9 mouse cellular contexts compared by ENCODE assay signal in the genomic region with DNA sequence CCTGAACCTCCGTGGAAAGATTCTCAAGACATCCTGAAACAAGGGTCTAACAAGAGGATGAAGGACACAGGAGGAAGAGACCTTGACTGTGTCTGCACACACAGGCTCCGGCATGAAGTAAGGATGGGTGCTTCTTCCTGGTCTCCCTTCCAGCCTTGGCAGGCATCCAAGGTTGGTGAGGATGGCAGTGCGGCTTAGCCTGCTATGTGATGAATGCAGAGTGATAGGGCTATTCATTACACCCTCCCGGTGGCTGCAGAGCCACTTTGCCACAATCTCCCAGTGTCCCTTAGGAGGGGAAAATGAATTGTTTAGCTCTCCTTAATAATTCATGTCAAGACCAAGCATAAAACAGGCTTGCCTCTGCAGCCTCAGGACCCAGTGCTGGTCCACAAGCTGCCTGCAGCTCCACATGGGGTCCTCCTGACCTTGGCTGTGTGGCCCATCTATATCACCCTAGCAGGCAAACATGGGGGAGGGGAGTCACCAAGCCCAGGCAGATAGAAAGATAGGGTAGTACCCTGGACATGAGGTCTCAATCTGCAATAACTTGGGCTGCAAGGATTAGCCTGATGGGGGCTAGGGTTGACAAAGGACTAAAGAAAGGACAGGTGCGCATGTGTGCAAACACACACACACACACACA. TPM values are rescaled to one million over a fixed set of nuclear protein-coding genes. Genes with fewer than 3 reads are reported as not detected.
A peak's percentile ranks its signal among the peaks of the same experiment; 100 is the strongest.
DNase-seq lines count a peak whose midpoint lies in the region; ATAC-seq and TF ChIP-seq lines count a peak whose summit lies in the region.
"Had no signal": no experiment of that assay in that cellular context is flagged by ENCODE, and none has a peak within 500 bp of the region (broad histone marks: within the 10 kb centered on the region; RNA-seq: fewer than 3 reads in every experiment).

No protein-coding gene starts in this region.

- no peak overlapping the region for H3K4me3 ChIP-seq in heart, embryonic 10.5 days
- no peak overlapping the region for H3K4me3 ChIP-seq in heart, adult 2 months
- H3K4me3 ChIP-seq in lung, embryonic 14.5 days (ENCODE audit: low read depth, low read length) = no peak overlapping the region
- H3K4me3 ChIP-seq in lung, adult 2 months (replicated peaks; ENCODE audit: extremely low read depth, low read depth, low read length) = no peak overlapping the region
- H3K4me3 ChIP-seq in intestine, embryonic 16.5 days (ENCODE audit: low read length) = no peak overlapping the region
- H3K4me3 ChIP-seq in left cerebral cortex, adult 2 months = no peak overlapping the region
- H3K4me3 ChIP-seq: liver, embryonic 13.5 days had no signal

- 66% methylated on average over 5 of the region's 5 CpGs for WGBS in heart, embryonic 10.5 days
- WGBS in heart, adult 2 months = 63% methylated on average over 5 of the region's 5 CpGs
- 55% methylated on average over 5 of the region's 5 CpGs for WGBS in lung, embryonic 14.5 days
- 54% methylated on average over 5 of the region's 5 CpGs for WGBS in lung, adult 2 months
- 54% methylated on average over 5 of the region's 5 CpGs for WGBS in intestine, embryonic 16.5 days

- TF ChIP-seq CTCF in heart, adult 2 months (IDR thresholded peaks at IDR 0.05) = no peak
- no peak for TF ChIP-seq CTCF in lung, embryonic 14.5 days (IDR thresholded peaks at IDR 0.05; ENCODE audit: low read depth)
- no peak for TF ChIP-seq CTCF in lung, adult 2 months (IDR thresholded peaks at IDR 0.05; ENCODE audit: insufficient read depth, low read length)
- no peak for TF ChIP-seq CTCF in left cerebral cortex, adult 2 months (IDR thresholded peaks at IDR 0.05)

- H3K9ac ChIP-seq in heart, adult 2 months (ENCODE audit: low read depth, low read length) = no peak overlapping the region
- H3K9ac ChIP-seq in lung, embryonic 14.5 days = no peak overlapping the region
- H3K9ac ChIP-seq in intestine, embryonic 16.5 days (ENCODE audit: low read depth, low read length) = no peak overlapping the region
- H3K9ac ChIP-seq: liver, embryonic 13.5 days had no signal

- H3K79me2 ChIP-seq in heart, adult 2 months (replicated peaks; ENCODE audit: control insufficient read depth, insufficient read depth, low read length) = no peaks in the 10 kb centered on the region

- H3K27me3 ChIP-seq in heart, embryonic 10.5 days (ENCODE audit: insufficient read depth, poor library complexity, severe bottlenecking) = no peaks in the 10 kb centered on the region
- no peaks in the 10 kb centered on the region for H3K27me3 ChIP-seq in heart, adult 2 months (ENCODE audit: control insufficient read depth, insufficient read depth, low read length)
- H3K27me3 ChIP-seq in lung, embryonic 14.5 days (ENCODE audit: insufficient read depth, low read length) = no peaks in the 10 kb centered on the region
- H3K27me3 ChIP-seq in intestine, embryonic 16.5 days (replicated peaks; ENCODE audit: control insufficient read depth, insufficient read depth, low read length) = no peaks in the 10 kb centered on the region; the same call in 1 of the 2 replicates
- H3K27me3 ChIP-seq: liver, embryonic 13.5 days had no signal

- no peak for ATAC-seq in lung, embryonic 14.5 days (ENCODE audit: insufficient read depth)
- no peak for ATAC-seq in intestine, embryonic 16.5 days

- no peaks in the 10 kb centered on the region for H3K36me3 ChIP-seq in heart, embryonic 10.5 days
- no peaks in the 10 kb centered on the region; the same call in 1 of the 2 replicates for H3K36me3 ChIP-seq in heart, adult 2 months (ENCODE audit: control insufficient read depth, insufficient read depth, low read length)
- H3K36me3 ChIP-seq in lung, embryonic 14.5 days (ENCODE audit: insufficient read depth) = no peaks in the 10 kb centered on the region
- no peaks in the 10 kb centered on the region for H3K36me3 ChIP-seq in intestine, embryonic 16.5 days (ENCODE audit: control insufficient read depth, insufficient read depth, low read length)

- peaks cover 83% of the 10 kb centered on the region for H3K4me1 ChIP-seq in heart, embryonic 10.5 days
- peaks cover 40% of the 10 kb centered on the region for H3K4me1 ChIP-seq in heart, adult 2 months (ENCODE audit: control insufficient read depth, insufficient read depth, low read length)
- H3K4me1 ChIP-seq in lung, embryonic 14.5 days (ENCODE audit: insufficient read depth) = peaks cover 55% of the 10 kb centered on the region
- peaks cover 39% of the 10 kb centered on the region for H3K4me1 ChIP-seq in lung, adult 2 months (ENCODE audit: control insufficient read depth, insufficient read depth, low read length)
- peaks cover 71% of the 10 kb centered on the region for H3K4me1 ChIP-seq in intestine, embryonic 16.5 days (ENCODE audit: control insufficient read depth, insufficient read depth, low read length)

- H3K27ac ChIP-seq in heart, embryonic 10.5 days = peak overlapping the region; percentile 29; the same call in 1 of the 2 replicates
- no peak overlapping the region for H3K27ac ChIP-seq in heart, adult 2 months
- H3K27ac ChIP-seq in lung, embryonic 14.5 days (ENCODE audit: low read depth) = peak overlapping the region; percentile 60
- H3K27ac ChIP-seq in intestine, embryonic 16.5 days (ENCODE audit: low read length) = 0 out of 2 replicates have a peak overlapping the region, but pooled peaks have one; percentile 13
- no peak overlapping the region for H3K27ac ChIP-seq in left cerebral cortex, adult 2 months

- no peaks in the 10 kb centered on the region for H3K9me3 ChIP-seq in heart, embryonic 10.5 days
- no peaks in the 10 kb centered on the region for H3K9me3 ChIP-seq in lung, embryonic 14.5 days (ENCODE audit: low read depth, low read length)
- no peaks in the 10 kb centered on the region for H3K9me3 ChIP-seq in intestine, embryonic 16.5 days (ENCODE audit: control insufficient read depth, low read length)
- H3K9me3 ChIP-seq: liver, embryonic 13.5 days had no signal

- no peak overlapping the region for H3K4me2 ChIP-seq in lung, embryonic 14.5 days
- H3K4me2 ChIP-seq in intestine, embryonic 16.5 days (ENCODE audit: low read depth, low read length) = no peak overlapping the region
- H3K4me2 ChIP-seq: liver, embryonic 13.5 days had no signal

- intact Hi-C loops in heart, adult 2 months (cut with DNase I) = no loop called here
- intact Hi-C loops in left cerebral cortex, adult 2 months (cut with DNase I) = no loop called here

- DNase-seq in heart, embryonic 10.5 days (ENCODE audit: low spot score) = no peak
- no peak for DNase-seq in heart, adult 2 months
- DNase-seq in lung, embryonic 14.5 days = peak; percentile 13
- no peak for DNase-seq in lung, adult 2 months
- peak; percentile 67 for DNase-seq in MN1 (ENCODE audit: low spot score)
- no peak for DNase-seq in yolk sac, embryonic 10.5 days (ENCODE audit: low spot score)
- DNase-seq in left cerebral cortex, adult 2 months (ENCODE audit: extremely low spot score in 1 of 2, low spot score in 2 of 2) = no peak
- DNase-seq: liver, embryonic 13.5 days had no signal

- no peak for TF ChIP-seq POLR2A in heart, adult 2 months (IDR thresholded peaks at IDR 0.05; ENCODE audit: insufficient read depth, low read depth, low read length)
- no peak for TF ChIP-seq POLR2A in lung, adult 2 months (IDR thresholded peaks at IDR 0.05; ENCODE audit: borderline replicate concordance, extremely low read depth, low read depth, low read length)

- no peak for TF ChIP-seq EP300 in heart, adult 2 months (IDR thresholded peaks at IDR 0.05; ENCODE audit: insufficient read depth, low read depth, low read length)

RNA-seq across cellular contexts. Expression of a gene that starts 7.5 kb away (rescaled TPM):
- polyA plus RNA-seq in heart, embryonic 10.5 days (2016; fragmentation: Nextera tagmentation; extraction: Ambion mirVana) = 19.3 and 21.1 TPM in 2 replicates
- total RNA-seq in heart, adult 2 months (2021) = 1 to 10 TPM in 1 of 2 experiments, under 1 TPM in 1; 0.44 to 1.3 TPM
- 1.8 and 1.9 TPM in 2 replicates for polyA plus RNA-seq in heart, adult 2 months (2012; rRNA removed)
- polyA plus RNA-seq in lung, embryonic 14.5 days (2014; fragmentation: Nextera tagmentation; extraction: Ambion mirVana) = 1.1 and 2.1 TPM in 2 replicates
- 7.7 and 11.5 TPM in 2 replicates for polyA plus RNA-seq in lung, adult 2 months (2012; rRNA removed)
- 2.4 and 3.1 TPM in 2 replicates for polyA plus RNA-seq in intestine, embryonic 16.5 days (2015; fragmentation: Nextera tagmentation; extraction: Ambion mirVana)
- under 1 TPM in 1 of 2 experiments, not detected in 1; 0.07 TPM for total RNA-seq in left cerebral cortex, adult 2 months (2021)

RNA-seq across cellular contexts. Expression of a gene that starts 40.2 kb away (rescaled TPM):
- 472 and 583 TPM in 2 replicates for polyA plus RNA-seq in heart, embryonic 10.5 days (2016; fragmentation: Nextera tagmentation; extraction: Ambion mirVana)
- total RNA-seq in heart, adult 2 months (2021) = 100 to 1,000 TPM; 424 to 434 TPM
- polyA plus RNA-seq in heart, adult 2 months (2012; rRNA removed) = 641 and 822 TPM in 2 replicates
- 654 and 667 TPM in 2 replicates for polyA plus RNA-seq in lung, embryonic 14.5 days (2014; fragmentation: Nextera tagmentation; extraction: Ambion mirVana)
- polyA plus RNA-seq in lung, adult 2 months (2012; rRNA removed) = 575 and 614 TPM in 2 replicates
- 391 and 421 TPM in 2 replicates for polyA plus RNA-seq in intestine, embryonic 16.5 days (2015; fragmentation: Nextera tagmentation; extraction: Ambion mirVana)
- total RNA-seq in left cerebral cortex, adult 2 months (2021) = 100 to 1,000 TPM; 380 to 388 TPM

RNA-seq across cellular contexts. Expression of a gene that starts 43.3 kb away (rescaled TPM):
- polyA plus RNA-seq in heart, embryonic 10.5 days (2016; fragmentation: Nextera tagmentation; extraction: Ambion mirVana) = 1.1 and 1.2 TPM in 2 replicates
- total RNA-seq in heart, adult 2 months (2021) = not detected
- polyA plus RNA-seq in heart, adult 2 months (2012; rRNA removed) = 0.08 TPM in 1 of 2 replicates, not detected in the other
- polyA plus RNA-seq in lung, embryonic 14.5 days (2014; fragmentation: Nextera tagmentation; extraction: Ambion mirVana) = 2.2 and 3.3 TPM in 2 replicates
- polyA plus RNA-seq in lung, adult 2 months (2012; rRNA removed) = 0.96 and 1.2 TPM in 2 replicates
- 11.4 and 12.7 TPM in 2 replicates for polyA plus RNA-seq in intestine, embryonic 16.5 days (2015; fragmentation: Nextera tagmentation; extraction: Ambion mirVana)
- under 1 TPM; 0.42 to 0.57 TPM for total RNA-seq in left cerebral cortex, adult 2 months (2021)

RNA-seq across cellular contexts. Expression of a gene that starts 56.7 kb away (rescaled TPM):
- polyA plus RNA-seq in heart, embryonic 10.5 days (2016; fragmentation: Nextera tagmentation; extraction: Ambion mirVana) = 78.0 and 99.5 TPM in 2 replicates
- 10 to 100 TPM; 13.6 to 14.8 TPM for total RNA-seq in heart, adult 2 months (2021)
- polyA plus RNA-seq in heart, adult 2 months (2012; rRNA removed) = 33.2 and 36.9 TPM in 2 replicates
- 65.2 and 75.6 TPM in 2 replicates for polyA plus RNA-seq in lung, embryonic 14.5 days (2014; fragmentation: Nextera tagmentation; extraction: Ambion mirVana)
- polyA plus RNA-seq in lung, adult 2 months (2012; rRNA removed) = 83.1 and 85.1 TPM in 2 replicates
- polyA plus RNA-seq in intestine, embryonic 16.5 days (2015; fragmentation: Nextera tagmentation; extraction: Ambion mirVana) = 67.9 and 74.7 TPM in 2 replicates
- 10 to 100 TPM; 38.0 to 41.5 TPM for total RNA-seq in left cerebral cortex, adult 2 months (2021)

Comparison
In these comparisons a context has a peak if more than half of its experiments do, and no peak if none do; other contexts are left out.
1. DNase-seq: peak in lung, embryonic 14.5 days (single experiment) and MN1 (single experiment); none in heart, embryonic 10.5 days (single experiment), heart, adult 2 months (0 of 2), lung, adult 2 months (single experiment), yolk sac, embryonic 10.5 days (single experiment) and left cerebral cortex, adult 2 months (0 of 2).
2. H3K27ac ChIP-seq: peak in heart, embryonic 10.5 days (single experiment), lung, embryonic 14.5 days (single experiment) and intestine, embryonic 16.5 days (single experiment); none in heart, adult 2 months (single experiment) and left cerebral cortex, adult 2 months (single experiment).